Mouse (Mus musculus): Measurements from ENCODE around the gene Cep126.

- TF ChIP-seq POLR2A (IDR thresholded peaks at IDR 0.05; ENCODE audit: insufficient read depth, low read depth, low read length) (no peak), CTCF (IDR thresholded peaks at IDR 0.05) (no peak), EP300 (IDR thresholded peaks at IDR 0.05; ENCODE audit: insufficient read depth, low read depth, low read length) (no peak)
Measured at GRCm38 (mm10) chr9:8035546-8035945, 98.5 kb downstream of the Cep126 start.

Measured in heart, adult 2 months (tissue).